Mouse (Mus musculus) Patski (cell line): ENCODE measurements at regions not wholly inside any gene's neighbourhood (a gene's known extent, or its start where the extent isn't known, plus 50 kb on each side); places are given as distances from the start of the nearest gene placed in this dataset.

Experiments used
- ATAC-seq: fragments of 100-300 bp; one replicate; pipeline ENCODE4 v1.8.0; 2021
- CTCF ChIA-PET: fragments of 350-600 bp; sonication (Branson Sonifier 250); formaldehyde crosslinking; loops from one replicate; lab custom pipeline; 2022; ENCODE audit warnings: inconsistent platforms; lab: Charles Lee
- POLR2A ChIA-PET: fragments of 350-600 bp; sonication (Branson Sonifier 250); formaldehyde crosslinking; loops from one replicate; lab custom pipeline; 2022; ENCODE audit warnings: antibody characterized with exemption, inconsistent platforms; lab: Charles Lee
- DNase-seq: peaks from one replicate; pipeline ENCODE4 v3.0.0-alpha.2; 2011; ENCODE audit warnings: low read depth, low spot score
- H3K27me3 ChIP-seq: fragments of 371-371 bp; one replicate; pipeline ENCODE4 v1.5.1; 2021
- CTCF ChIP-seq: fragments of 100-300 bp; IDR thresholded peaks from one replicate; pipeline ENCODE4 v1.5.1; 2021
- in situ Hi-C: fragments of 300-500 bp; cut with MboI; formaldehyde crosslinking; loops from 3 replicates; pipeline ENCODE4 v1.11.1; 2018; ENCODE audit warnings: low pct_unique_long_range_greater_than_20kb, mixed read lengths

DNA sequence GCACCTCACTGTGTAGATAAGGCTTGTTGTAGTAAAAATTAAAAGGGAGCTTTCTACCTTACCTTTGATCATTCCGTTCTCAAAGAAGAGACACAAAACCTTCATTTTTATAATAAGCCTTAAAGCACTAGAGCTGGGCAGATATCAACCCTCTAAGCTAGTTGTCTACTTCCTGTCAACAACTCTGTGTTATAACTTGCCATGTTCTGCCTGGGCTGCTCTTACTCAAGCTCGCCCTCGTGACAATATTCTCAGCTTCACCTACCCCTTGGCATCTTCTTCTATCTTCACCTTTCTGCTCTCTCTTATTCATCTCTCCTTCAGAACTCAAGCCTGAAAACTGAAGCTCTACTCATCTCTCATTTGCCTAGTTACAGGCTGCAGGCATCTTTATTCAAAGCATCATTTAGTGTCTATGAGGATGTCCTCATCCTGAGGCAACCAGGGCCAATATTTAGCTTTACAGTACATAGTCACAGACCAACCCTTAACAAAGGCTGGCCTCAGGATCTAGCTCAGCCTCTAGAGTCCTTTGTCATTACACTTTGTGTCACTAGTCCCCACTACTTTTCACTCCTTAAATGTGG, 375.2 kb upstream of the Trib2 start:
- in situ Hi-C loops, result no loop called here
- CTCF ChIA-PET, result no interaction called here
- peaks cover 2% of the 10 kb centered on the region for H3K27me3 ChIP-seq
- POLR2A ChIA-PET, result interaction anchor here (0.5 kb wide), 1 partner anchor 24 kb away, joined by 3 read pairs; no protein-coding TSS in a partner anchor
- ATAC-seq (no peak), DNase-seq (no peak)
- TF ChIP-seq CTCF, result no peak

DNA sequence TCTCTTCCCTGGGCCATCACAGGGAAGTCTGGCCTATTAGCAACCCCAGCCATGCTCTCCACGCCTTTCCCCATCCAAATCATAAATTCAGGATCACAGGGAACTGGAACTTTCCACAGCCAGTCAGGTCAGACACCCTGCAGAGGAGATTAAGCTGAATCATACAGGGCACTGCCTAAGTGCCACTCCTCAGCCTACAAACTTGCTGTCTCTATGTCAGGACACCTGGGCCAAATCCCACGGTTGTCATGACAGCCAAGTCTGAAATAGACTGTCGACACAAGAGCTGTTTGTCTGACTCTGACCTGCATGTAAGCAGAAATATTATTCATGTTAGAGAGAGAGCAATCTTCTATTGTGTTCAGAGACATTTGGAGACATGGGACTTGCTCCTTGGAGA, 374.0 kb upstream of the Trib2 start:
- in situ Hi-C loops, result no loop called here
- DNase-seq (no peak), ATAC-seq (no peak)
- no peaks in the 10 kb centered on the region for H3K27me3 ChIP-seq
- CTCF ChIA-PET, result interaction anchor here (0.7 kb wide), 1 partner anchor 365 kb away, joined by 3 read pairs; no protein-coding TSS in a partner anchor
- POLR2A ChIA-PET, result no interaction called here
- TF ChIP-seq CTCF, result no peak

DNA sequence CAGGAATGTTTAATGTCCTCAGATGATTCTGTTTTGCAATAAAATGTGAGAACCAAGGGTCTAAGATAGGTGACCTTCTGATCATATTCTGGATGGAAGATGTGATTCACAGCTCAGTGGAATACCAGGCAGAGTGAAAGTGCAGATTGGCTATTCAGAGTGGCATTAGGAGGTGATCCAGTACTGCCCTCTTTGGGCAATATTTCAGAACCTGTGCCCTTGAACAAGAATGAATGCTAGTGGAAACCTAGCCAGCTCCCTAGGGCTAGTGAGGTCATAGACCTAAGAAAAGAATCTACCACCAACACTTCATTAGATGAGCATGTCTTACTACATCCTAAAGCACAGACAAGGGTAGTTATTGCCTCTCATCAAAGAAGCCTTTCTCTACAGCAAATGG, 372.7 kb upstream of the Trib2 start:
- peak; percentile 35 for ATAC-seq
- DNase-seq, result no peak
- no peaks in the 10 kb centered on the region for H3K27me3 ChIP-seq
- TF ChIP-seq CTCF, result peak; percentile 37
- ChIA-PET CTCF (interaction anchor here (1.0 to 1.5 kb wide), 2 partner anchors 21 to 374 kb away, joined by 3 to 5 read pairs; no protein-coding TSS in a partner anchor), POLR2A (no interaction called here)
- in situ Hi-C loops, result no loop called here

DNA sequence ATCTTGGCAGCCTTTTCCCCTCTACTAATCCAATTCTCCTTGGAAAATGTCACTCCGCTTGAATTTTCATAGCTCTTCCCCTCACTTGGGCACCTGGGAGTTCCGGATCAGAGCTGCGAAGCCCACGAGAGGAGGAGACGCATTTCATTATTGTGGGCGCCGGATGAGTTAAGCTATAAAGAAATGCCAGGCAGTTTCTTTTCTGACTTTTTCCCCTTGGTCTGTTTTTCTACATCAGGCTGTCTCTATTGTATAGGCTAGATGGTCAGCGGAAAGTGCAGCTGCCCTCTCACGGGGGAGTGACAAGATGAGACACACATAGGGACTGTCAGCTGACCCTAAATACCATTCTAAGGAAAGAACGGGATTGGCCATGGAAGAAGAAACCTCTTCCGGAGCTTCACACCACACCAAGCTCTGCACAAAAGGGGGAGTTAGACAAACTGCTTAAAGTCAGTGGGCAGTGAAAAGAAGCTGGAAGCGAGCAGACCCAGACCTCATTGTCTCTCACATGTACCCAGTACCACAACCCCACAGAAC, 369.3 kb upstream of the Trib2 start:
- no peaks in the 10 kb centered on the region for H3K27me3 ChIP-seq
- ChIA-PET POLR2A (no interaction called here), CTCF (interaction anchor here (1.0 to 1.7 kb wide), 4 partner anchors 11 to 24 kb away, joined by 3 to 6 read pairs (median 4); no protein-coding TSS in a partner anchor)
- ATAC-seq (no peak), DNase-seq (no peak)
- no peak for TF ChIP-seq CTCF
- in situ Hi-C loops, result no loop called here

DNA sequence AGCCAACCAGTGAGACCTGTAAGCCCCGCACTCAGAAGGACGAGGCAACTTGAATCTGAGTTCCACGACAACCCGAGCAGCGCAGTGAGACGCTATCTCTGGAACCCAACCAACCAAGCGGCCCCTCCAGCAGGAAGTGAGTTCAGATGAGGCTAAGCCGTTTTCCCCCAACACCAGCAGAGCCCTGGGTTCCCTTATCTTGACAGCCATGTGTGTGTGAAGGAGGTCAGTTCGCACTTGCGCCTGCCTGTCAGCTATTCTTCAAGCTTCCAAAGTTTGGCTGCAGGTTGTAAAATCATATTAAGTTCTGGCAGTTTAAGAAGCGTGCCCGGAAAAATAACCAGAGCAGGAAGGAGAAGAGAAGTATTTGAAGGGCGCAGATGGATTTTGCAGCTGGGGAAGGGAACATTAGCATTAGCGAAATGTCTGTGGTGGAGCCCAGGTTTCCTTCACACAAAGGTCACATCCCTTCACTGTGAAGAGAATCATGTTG, 368.8 kb upstream of the Trib2 start:
- no peak for ATAC-seq
- no peak for TF ChIP-seq CTCF
- CTCF ChIA-PET, result interaction anchor here (1.1 kb wide), 1 partner anchor 19 kb away, joined by 3 read pairs; no protein-coding TSS in a partner anchor
- in situ Hi-C loops, result no loop called here
- DNase-seq, result no peak
- no peaks in the 10 kb centered on the region for H3K27me3 ChIP-seq
- POLR2A ChIA-PET, result no interaction called here

DNA sequence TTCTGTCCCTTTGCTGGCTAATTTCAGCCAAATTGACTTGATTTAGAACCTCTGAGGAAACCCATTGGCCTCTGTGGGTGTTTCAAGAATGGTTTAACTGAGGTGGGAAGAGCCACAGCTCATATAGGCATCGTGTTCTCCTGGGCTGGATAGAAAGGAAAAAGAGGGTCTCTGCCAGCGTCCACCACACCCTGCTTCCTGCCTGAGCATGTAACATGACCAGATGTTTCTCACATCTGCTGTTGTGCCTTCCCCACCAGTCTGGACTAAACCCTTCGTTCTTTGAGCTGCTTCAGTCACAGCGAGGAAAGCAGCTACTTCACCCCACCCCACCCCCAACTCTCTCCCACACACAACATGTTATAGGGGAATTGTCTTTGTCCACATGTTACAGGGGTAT, 366.3 kb upstream of the Trib2 start:
- ATAC-seq, result no peak
- POLR2A ChIA-PET, result no interaction called here
- no peak for TF ChIP-seq CTCF
- CTCF ChIA-PET, result no interaction called here
- in situ Hi-C loops, result no loop called here
- H3K27me3 ChIP-seq, result no peaks in the 10 kb centered on the region
- no peak for DNase-seq

DNA sequence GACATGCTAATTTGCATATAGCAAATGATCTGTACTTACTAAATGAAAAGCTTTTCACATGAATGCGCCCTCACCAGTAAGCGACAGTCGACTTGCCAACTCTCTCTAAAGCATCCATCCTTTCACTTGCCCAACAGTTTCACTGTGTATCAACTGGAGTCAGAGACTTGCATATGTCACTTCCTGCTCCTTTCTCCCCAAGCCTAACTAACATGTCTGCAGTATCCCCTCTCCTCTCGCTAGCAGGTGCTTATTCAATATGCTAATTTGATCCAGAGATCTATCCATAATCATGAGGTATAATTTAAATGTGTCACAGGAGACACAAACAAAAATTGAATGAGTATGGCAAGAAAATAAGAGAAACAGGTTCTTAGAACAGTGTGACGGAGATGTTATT, 364.9 kb upstream of the Trib2 start:
- no peak for DNase-seq
- H3K27me3 ChIP-seq, result no peaks in the 10 kb centered on the region
- in situ Hi-C loops, result no loop called here
- ATAC-seq, result no peak
- POLR2A ChIA-PET, result no interaction called here
- TF ChIP-seq CTCF, result no peak
- CTCF ChIA-PET, result no interaction called here

DNA sequence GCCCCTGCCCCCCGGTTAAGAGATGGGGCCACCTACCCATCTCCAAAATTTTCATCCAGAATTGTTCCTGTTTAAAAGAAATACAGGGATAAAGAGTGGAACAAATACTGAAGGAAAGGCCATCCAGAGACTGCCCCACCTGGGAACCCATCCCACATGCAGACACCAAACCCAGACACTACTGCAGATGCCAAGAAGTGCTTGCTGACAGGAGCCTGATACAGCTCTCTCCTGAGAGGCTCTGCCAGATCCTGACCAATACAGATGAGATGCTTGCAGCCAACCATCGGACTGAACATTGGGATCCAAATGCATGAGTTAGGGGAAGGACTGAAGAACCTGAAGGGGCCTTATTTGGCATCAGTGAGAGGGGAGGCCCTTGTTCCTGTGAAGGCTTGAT, 363.2 kb upstream of the Trib2 start:
- no peaks in the 10 kb centered on the region for H3K27me3 ChIP-seq
- ChIA-PET POLR2A (no interaction called here), CTCF (no interaction called here)
- no peak for ATAC-seq
- no peak for DNase-seq
- in situ Hi-C loops, result no loop called here
- no peak for TF ChIP-seq CTCF

DNA sequence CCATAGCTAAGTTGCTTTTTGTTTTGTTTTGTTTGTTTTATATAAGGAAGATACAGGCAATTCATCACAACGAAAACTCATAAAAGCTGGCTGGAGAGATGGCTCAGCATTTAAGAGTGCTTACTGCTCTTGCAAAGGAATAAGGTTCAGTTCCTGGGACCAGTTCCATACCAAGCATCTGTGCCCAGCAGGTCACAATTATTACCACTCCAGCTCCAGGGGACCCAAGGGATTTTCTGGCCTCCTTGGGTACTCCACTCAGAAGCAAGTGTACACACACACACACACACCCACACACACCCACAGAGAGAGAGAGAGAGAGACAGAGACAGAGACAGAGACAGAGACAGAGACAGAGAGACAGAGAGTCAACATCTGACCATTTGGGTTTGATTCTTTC, 359.6 kb upstream of the Trib2 start:
- ChIA-PET CTCF (no interaction called here), POLR2A (no interaction called here)
- DNase-seq (no peak), ATAC-seq (no peak)
- in situ Hi-C loops, result no loop called here
- H3K27me3 ChIP-seq, result no peaks in the 10 kb centered on the region
- no peak for TF ChIP-seq CTCF

DNA sequence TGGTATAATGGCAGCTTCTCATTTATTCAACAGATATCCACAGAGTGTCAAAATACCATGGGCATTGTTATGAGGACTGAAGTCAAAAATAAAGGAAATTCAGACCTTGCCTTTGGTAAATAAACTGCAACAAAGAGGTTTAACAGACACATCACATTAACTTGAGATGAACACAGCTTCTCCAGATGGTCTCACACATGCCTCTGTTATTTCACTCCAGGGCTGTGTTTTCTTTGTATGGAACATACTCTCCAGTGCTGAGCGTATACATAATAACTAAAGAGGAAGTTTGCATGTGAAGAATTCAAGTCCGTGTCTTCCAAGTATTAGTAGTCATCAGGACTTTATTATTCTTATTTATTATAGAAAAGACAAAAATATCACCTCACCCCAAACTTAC, 355.5 kb upstream of the Trib2 start:
- TF ChIP-seq CTCF, result no peak
- ChIA-PET CTCF (interaction anchor here (0.9 kb wide), 1 partner anchor 14 kb away, joined by 4 read pairs; no protein-coding TSS in a partner anchor), POLR2A (no interaction called here)
- H3K27me3 ChIP-seq, result no peaks in the 10 kb centered on the region
- in situ Hi-C loops, result no loop called here
- DNase-seq (no peak), ATAC-seq (no peak)

DNA sequence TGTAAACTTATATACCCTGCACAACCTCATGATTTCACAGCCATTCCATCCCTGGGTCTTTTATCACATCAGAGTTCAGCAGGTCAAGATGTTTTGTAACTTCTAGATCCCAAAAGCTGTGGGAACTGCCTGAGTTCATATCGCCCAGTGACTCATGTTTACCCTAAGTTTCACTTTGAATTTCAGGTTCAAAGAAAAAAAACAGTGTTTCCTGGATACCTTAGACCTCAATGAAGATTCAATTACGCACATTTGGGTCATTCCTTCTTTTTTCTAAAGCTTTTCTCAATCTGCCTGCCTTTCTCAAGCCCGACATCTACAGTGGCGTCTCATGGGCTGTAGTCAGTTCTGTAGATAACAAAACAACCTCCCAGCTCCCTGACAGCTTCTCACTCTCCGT, 354.9 kb upstream of the Trib2 start:
- DNase-seq (no peak), ATAC-seq (no peak)
- no peaks in the 10 kb centered on the region for H3K27me3 ChIP-seq
- ChIA-PET CTCF (interaction anchor here (0.9 kb wide), 1 partner anchor 15 kb away, joined by 4 read pairs; no protein-coding TSS in a partner anchor), POLR2A (no interaction called here)
- no peak for TF ChIP-seq CTCF
- in situ Hi-C loops, result no loop called here
